8 mouse cellular contexts compared by ENCODE assay signal in the genomic region with DNA sequence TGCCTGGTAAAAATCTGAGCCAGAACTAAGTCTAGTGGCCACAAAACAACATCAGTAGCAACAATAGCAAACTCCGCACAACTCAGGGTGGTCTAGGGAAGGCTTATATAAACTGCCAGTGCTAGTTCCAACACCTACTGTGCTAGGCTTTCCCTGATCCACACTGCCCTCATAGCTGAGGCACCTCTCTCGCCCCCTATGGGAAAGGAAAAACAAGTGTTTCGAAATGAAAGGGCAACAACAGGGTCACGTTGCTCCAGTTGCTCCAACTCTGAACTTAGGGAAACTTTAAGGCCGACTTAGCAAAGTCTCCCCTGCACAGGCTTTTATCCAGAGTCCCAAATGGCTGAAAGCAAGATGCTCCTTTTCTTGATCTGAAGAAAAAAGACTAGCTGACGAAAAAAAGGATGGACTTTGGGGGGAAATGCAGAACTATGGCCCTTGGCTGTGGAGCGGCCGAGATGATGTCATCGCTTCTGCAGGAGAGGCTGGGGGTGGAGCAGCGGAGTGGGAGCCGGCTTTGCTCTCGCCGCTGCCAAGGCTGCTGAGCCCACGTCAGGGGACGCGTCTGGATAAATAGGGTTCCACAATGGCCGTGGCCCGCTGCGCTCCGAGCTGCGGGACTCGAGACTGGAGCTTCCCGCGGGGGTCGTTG. TPM values are rescaled to one million over a fixed set of nuclear protein-coding genes. Genes with fewer than 3 reads are reported as not detected.
DNase-seq lines count a peak whose midpoint lies in the region; ATAC-seq and TF ChIP-seq lines count a peak whose summit lies in the region.

A gene (plus strand): TSS at position 532 of the 655 bp plus-strand sequence.

- TF ChIP-seq CTCF in hindbrain, postnatal 0 days (IDR thresholded peaks at IDR 0.05; ENCODE audit: low read depth) = peak; percentile 61

- 4% methylated on average over 25 of the region's 25 CpGs for WGBS in hindbrain, postnatal 0 days
- 4% methylated on average over 25 of the region's 25 CpGs for WGBS in liver, embryonic 13.5 days (ENCODE audit: insufficient replicate concordance)

- H3K4me3 ChIP-seq in hindbrain, postnatal 0 days (ENCODE audit: low read length) = peak within 1 kb of the TSS; percentile 46
- peak within 1 kb of the TSS; percentile 62 for H3K4me3 ChIP-seq in liver, embryonic 13.5 days (replicated peaks)
- peak within 1 kb of the TSS; percentile 12 for H3K4me3 ChIP-seq in myocyte

- peaks cover 15% of the 10 kb centered on the region; the same call in 1 of the 2 replicates for H3K4me1 ChIP-seq in hindbrain, postnatal 0 days (ENCODE audit: insufficient read depth, low read length)
- H3K4me1 ChIP-seq in liver, embryonic 13.5 days (replicated peaks) = peaks cover 42% of the 10 kb centered on the region

- no peaks in the 10 kb centered on the region for H3K9me3 ChIP-seq in hindbrain, postnatal 0 days (ENCODE audit: low read length)
- no peaks in the 10 kb centered on the region for H3K9me3 ChIP-seq in liver, embryonic 13.5 days (replicated peaks)

- H3K27ac ChIP-seq in hindbrain, postnatal 0 days = no peak within 1 kb of the TSS
- no peak within 1 kb of the TSS for H3K27ac ChIP-seq in liver, embryonic 13.5 days

- ATAC-seq in hindbrain, postnatal 0 days = peak; percentile 82
- ATAC-seq in liver, embryonic 13.5 days (ENCODE audit: low read depth) = peak; percentile 59

- DNase-seq in layer of hippocampus, adult 11-12 months (ENCODE audit: low spot score) = peak; percentile 33
- DNase-seq in layer of hippocampus, adult 9-10 months (ENCODE audit: low spot score) = no peak
- peak; percentile 52 to 61 for DNase-seq in cerebellum, postnatal 14 days
- peak; percentile 51 for DNase-seq in gastrocnemius, postnatal 25 days
- peak; percentile 71 for DNase-seq in hindbrain, postnatal 0 days (ENCODE audit: low spot score)
- no peak for DNase-seq in liver, embryonic 13.5 days
- DNase-seq in testis, postnatal 14 days (ENCODE audit: low spot score) = peak; percentile 21

- H3K36me3 ChIP-seq in hindbrain, postnatal 0 days (ENCODE audit: insufficient read depth, low read length) = no peaks in the 10 kb centered on the region
- H3K36me3 ChIP-seq in liver, embryonic 13.5 days = no peaks in the 10 kb centered on the region
- H3K36me3 ChIP-seq in myocyte (ENCODE audit: control insufficient read depth, insufficient read depth) = no peaks in the 10 kb centered on the region

- peak within 1 kb of the TSS; percentile 73 for H3K4me2 ChIP-seq in hindbrain, postnatal 0 days (ENCODE audit: low read depth, low read length)
- H3K4me2 ChIP-seq in liver, embryonic 13.5 days = peak within 1 kb of the TSS; percentile 85
- peak within 1 kb of the TSS; percentile 89 for H3K4me2 ChIP-seq in myocyte (ENCODE audit: low read depth)

- H3K79me2 ChIP-seq in myocyte (ENCODE audit: control insufficient read depth, insufficient read depth) = no peaks in the 10 kb centered on the region

- H3ac ChIP-seq in myocyte (ENCODE audit: control insufficient read depth, insufficient read length) = no peak within 1 kb of the TSS

- peak; percentile 12 for TF ChIP-seq POLR2A in myocyte (IDR thresholded peaks at IDR 0.05; ENCODE audit: insufficient read length, low read depth)

- peak within 1 kb of the TSS; percentile 50 for H3K9ac ChIP-seq in hindbrain, postnatal 0 days (replicated peaks; ENCODE audit: low read length)
- H3K9ac ChIP-seq in liver, embryonic 13.5 days = peak within 1 kb of the TSS; percentile 67

- H3K27me3 ChIP-seq in hindbrain, postnatal 0 days (ENCODE audit: insufficient read depth, low read length) = no peaks in the 10 kb centered on the region; the same call in 1 of the 2 replicates
- H3K27me3 ChIP-seq in liver, embryonic 13.5 days = peaks cover 17% of the 10 kb centered on the region
- H3K27me3 ChIP-seq in myocyte (ENCODE audit: control insufficient read depth, insufficient read depth, insufficient read length) = no peaks in the 10 kb centered on the region

TF ChIP-seq in myocyte, 11 proteins besides CTCF, POLR2A, EP300 and RAD21:
- no peak for TF ChIP-seq MYOG (IDR thresholded peaks at IDR 0.05; ENCODE audit: control insufficient read depth in 1 of 3, insufficient read depth in 1 of 3, insufficient read length in 2 of 3, low read depth in 2 of 3)
- no peak for TF ChIP-seq TCF3 (IDR thresholded peaks at IDR 0.05; ENCODE audit: insufficient read length, low read depth)
- no peak for TF ChIP-seq CEBPB (IDR thresholded peaks at IDR 0.05; ENCODE audit: insufficient read depth, poor library complexity, severe bottlenecking)
- TF ChIP-seq SRF (IDR thresholded peaks at IDR 0.05; ENCODE audit: control insufficient read depth, insufficient read length, low read depth) = no peak
- TF ChIP-seq E2F4 (IDR thresholded peaks at IDR 0.05; ENCODE audit: insufficient read depth) = no peak
- no peak for TF ChIP-seq POLR2AphosphoS2 (IDR thresholded peaks at IDR 0.05; ENCODE audit: insufficient read length, low read depth)

RNA-seq across cellular contexts. Expression of the gene that starts here (rescaled TPM):
- total RNA-seq in gastrocnemius, postnatal 25 days (2021) = 10 to 100 TPM in 1 of 2 experiments, 1 to 10 TPM in 1; 2.7 to 14.8 TPM
- total RNA-seq in hindbrain, postnatal 0 days (2014; rRNA removed) = 3.7 and 3.8 TPM in 2 replicates
- polyA plus RNA-seq in hindbrain, postnatal 0 days (2015; fragmentation: Nextera tagmentation; extraction: Ambion mirVana) = 4.7 and 6.2 TPM in 2 replicates
- polyA plus RNA-seq in liver, embryonic 13.5 days (2015; fragmentation: Nextera tagmentation; extraction: Ambion mirVana) = 0.59 and 0.81 TPM in 2 replicates
- 1.1 TPM for polyA plus RNA-seq in myocyte (2012; fragmentation: generic; extraction: Trizol)

Comparison
In these comparisons a context has a peak if more than half of its experiments do, and no peak if none do; other contexts are left out.
1. DNase-seq: peak in layer of hippocampus, adult 11-12 months (single experiment), cerebellum, postnatal 14 days (2 of 2), gastrocnemius, postnatal 25 days (single experiment), hindbrain, postnatal 0 days (single experiment) and testis, postnatal 14 days (single experiment); none in layer of hippocampus, adult 9-10 months (single experiment) and liver, embryonic 13.5 days (single experiment).
2. Peak in ATAC-seq, H3K4me3 ChIP-seq, H3K9ac ChIP-seq and H3K4me2 ChIP-seq in liver, embryonic 13.5 days; RNA of the gene not detected or under 1 TPM.
3. H3K4me3 ChIP-seq: peak in every context shown above with its lines; median percentile 62 in liver, embryonic 13.5 days; 46 in hindbrain, postnatal 0 days; 12 in myocyte.
4. Peak in every context shown above with its lines, with median percentiles within 50 percentile points of each other: H3K4me2 ChIP-seq.